Mouse (Mus musculus) forebrain, embryonic 14.5 days (tissue): ENCODE data around the gene Galnt10. TPM values are rescaled to one million over a fixed set of nuclear protein-coding genes. Genes with fewer than 3 reads are reported as not detected.

Source experiments
- ATAC-seq: fragments of 200-750 bp; cut with Nextera tagmentation; 2 replicates; pipeline ENCODE4 v1.8.0; 2017; ENCODE audit warnings: mild to moderate bottlenecking, moderate library complexity
- DNase-seq: peaks from one replicate; pipeline ENCODE4 v3.0.0-alpha.2; 2015; ENCODE audit warnings: low spot score
- H3K27ac ChIP-seq: fragments of 300-500 bp; sonication (generic); 2 replicates; pipeline ENCODE4 v1.5.1; 2014; ENCODE audit warnings: low read depth, mild to moderate bottlenecking, control low read depth, low read length, moderate library complexity
- H3K27me3 ChIP-seq: fragments of 300-500 bp; sonication (generic); replicated peaks from 2 replicates; pipeline ENCODE4 v1.6.1; 2014; ENCODE audit warnings: low read length, control low read depth, mixed read lengths; ENCODE audit not compliant: control insufficient read depth, insufficient read depth
- H3K36me3 ChIP-seq: fragments of 300-500 bp; sonication (generic); 2 replicates; pipeline ENCODE4 v1.6.1; 2014; ENCODE audit warnings: low read length, control low read depth; ENCODE audit not compliant: control insufficient read depth, insufficient read depth
- H3K4me1 ChIP-seq: fragments of 300-500 bp; sonication (generic); 2 replicates; pipeline ENCODE4 v1.6.1; 2014; ENCODE audit warnings: antibody characterized with exemption, low read length, control low read depth; ENCODE audit not compliant: control insufficient read depth, insufficient read depth
- H3K4me2 ChIP-seq: fragments of 300-500 bp; sonication (generic); 2 replicates; pipeline ENCODE4 v1.6.1; 2014; ENCODE audit warnings: mild to moderate bottlenecking, control low read depth, low read length
- H3K4me3 ChIP-seq: fragments of 300-500 bp; sonication (generic); 2 replicates; pipeline ENCODE4 v1.5.1; 2014; ENCODE audit warnings: low read depth, low read length, control low read depth
- H3K9ac ChIP-seq: fragments of 300-500 bp; sonication (generic); 2 replicates; pipeline ENCODE4 v1.6.1; 2014; ENCODE audit warnings: mild to moderate bottlenecking, low read length, control low read depth, moderate library complexity
- H3K9me3 ChIP-seq: fragments of 300-500 bp; sonication (generic); replicated peaks from 2 replicates; pipeline ENCODE4 v1.6.1; 2016; ENCODE audit warnings: low read length, control low read depth, mixed read lengths; ENCODE audit not compliant: control insufficient read depth
- WGBS: fragments of 180-500 bp; shearing (Covaris S2); extraction: QIAGEN DNeasy Blood & Tissue Kit; methylation state at CpG from one replicate; pipeline ENCODE4 v1.1.7; 2014; 5-methylcytosine and 5-hydroxymethylcytosine counted together
- polyA plus RNA-seq: library from polyadenylated mRNA; unstranded; fragments of >200 nt; fragmentation: Nextera tagmentation; extraction: Ambion mirVana; gene quantifications from 2 replicates; pipeline ENCODE4 v1.2.1, GENCODE M21; 2014

Gene Galnt10
- polyA plus RNA-seq, 1 experiment from 2014 or later: 6.1 TPM

GRCm38 (mm10) chr11:57685689-57686454 lies 40.6 kb downstream of the Galnt10 start:
- H3K9me3 ChIP-seq: no peaks in the 10 kb centered on the region
- H3K4me1 ChIP-seq: peaks cover 13% of the 10 kb centered on the region
- H3K27ac ChIP-seq: peak overlapping the region; percentile 58; the same call in 1 of the 2 replicates
- H3K4me3 ChIP-seq: no peak overlapping the region
- ATAC-seq (no peak), DNase-seq (peak; percentile 44)
- no peaks in the 10 kb centered on the region for H3K27me3 ChIP-seq
- no peak overlapping the region for H3K9ac ChIP-seq
- WGBS: 5% methylated on average over 10 of the region's 10 CpGs
- no peaks in the 10 kb centered on the region for H3K36me3 ChIP-seq
- no peak overlapping the region for H3K4me2 ChIP-seq

DNA sequence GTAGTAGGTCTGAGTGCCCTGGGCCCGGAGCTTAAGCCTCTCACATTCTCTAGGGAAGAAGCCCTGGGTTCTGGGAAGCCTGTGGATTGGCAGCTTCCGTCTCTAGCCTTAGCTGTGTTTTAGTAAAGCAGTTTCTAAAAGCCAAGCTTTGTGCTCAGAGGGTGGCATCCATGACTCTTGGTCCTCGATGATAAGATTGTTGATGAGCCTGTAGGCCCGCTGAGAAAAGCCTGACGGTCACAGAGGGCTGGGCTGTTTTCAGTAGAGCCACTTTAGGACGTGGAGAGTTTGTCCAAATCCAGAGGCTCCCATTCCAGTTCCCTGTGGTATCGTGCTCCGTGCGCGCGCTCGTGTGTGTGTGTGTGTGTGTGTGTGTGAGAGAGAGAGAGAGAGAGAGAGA lies 41.6 kb downstream of the Galnt10 start:
- no peak overlapping the region for H3K27ac ChIP-seq
- 80% methylated on average over 12 of the region's 12 CpGs for WGBS
- H3K4me3 ChIP-seq: no peak overlapping the region
- no peaks in the 10 kb centered on the region for H3K36me3 ChIP-seq
- H3K9me3 ChIP-seq: no peaks in the 10 kb centered on the region
- no peak overlapping the region for H3K9ac ChIP-seq
- H3K27me3 ChIP-seq: no peaks in the 10 kb centered on the region
- no peak overlapping the region for H3K4me2 ChIP-seq
- DNase-seq (no peak), ATAC-seq (no peak)
- H3K4me1 ChIP-seq: peaks cover 13% of the 10 kb centered on the region

GRCm38 (mm10) chr11:57687258-57687657 lies 42.0 kb downstream of the Galnt10 start:
- no peak for ATAC-seq
- no peaks in the 10 kb centered on the region for H3K27me3 ChIP-seq
- H3K36me3 ChIP-seq: no peaks in the 10 kb centered on the region
- DNase-seq: no peak
- no peak overlapping the region for H3K27ac ChIP-seq
- H3K9me3 ChIP-seq: no peaks in the 10 kb centered on the region
- WGBS: 94% methylated on average over 9 of the region's 9 CpGs
- peaks cover 9% of the 10 kb centered on the region for H3K4me1 ChIP-seq
- no peak overlapping the region for H3K4me2 ChIP-seq
- H3K9ac ChIP-seq: no peak overlapping the region
- H3K4me3 ChIP-seq: no peak overlapping the region

- Histone ChIP-seq H3K9ac (no peak overlapping the region), H3K27me3 (no peaks in the 10 kb centered on the region), H3K27ac (no peak overlapping the region), H3K4me3 (no peak overlapping the region), H3K4me2 (no peak overlapping the region), H3K36me3 (no peaks in the 10 kb centered on the region), H3K9me3 (no peaks in the 10 kb centered on the region), H3K4me1 (peaks cover 9% of the 10 kb centered on the region)
- DNase-seq: no peak
- ATAC-seq: no peak
- 91% methylated on average over 14 of the region's 14 CpGs for WGBS
Observed at GRCm38 (mm10) chr11:57688179-57688929, 43.1 kb downstream of the Galnt10 start.

DNA sequence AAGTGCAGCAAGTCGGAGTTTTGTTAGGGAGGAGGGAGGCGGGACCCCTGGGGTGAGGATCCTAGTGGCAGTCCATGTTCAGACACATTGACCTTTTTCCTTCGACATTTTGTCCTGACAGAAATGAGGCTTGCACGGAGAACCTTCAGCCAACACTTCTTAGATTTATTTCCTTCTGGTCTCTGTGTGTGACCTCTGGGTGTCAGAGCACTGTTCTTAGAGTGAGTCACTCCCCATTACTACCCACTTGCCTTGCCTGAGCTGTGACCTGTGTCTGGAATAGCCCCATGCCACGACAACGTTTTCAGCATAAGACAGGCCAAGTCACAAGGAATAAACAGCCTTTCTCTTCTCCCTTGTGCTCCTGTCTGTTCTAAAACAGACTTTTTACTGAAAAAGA lies 44.6 kb downstream of the Galnt10 start:
- Histone ChIP-seq H3K4me2 (no peak overlapping the region), H3K4me1 (peaks cover 7% of the 10 kb centered on the region), H3K27ac (no peak overlapping the region), H3K27me3 (no peaks in the 10 kb centered on the region), H3K4me3 (no peak overlapping the region), H3K9me3 (no peaks in the 10 kb centered on the region), H3K36me3 (no peaks in the 10 kb centered on the region), H3K9ac (no peak overlapping the region)
- WGBS: 83% methylated on average over 6 of the region's 6 CpGs
- ATAC-seq (no peak), DNase-seq (no peak)

- Histone ChIP-seq H3K36me3 (no peaks in the 10 kb centered on the region), H3K4me3 (no peak overlapping the region), H3K27me3 (no peaks in the 10 kb centered on the region), H3K9ac (no peak overlapping the region), H3K4me2 (no peak overlapping the region), H3K4me1 (no peaks in the 10 kb centered on the region; the same call in 1 of the 2 replicates), H3K27ac (no peak overlapping the region), H3K9me3 (no peaks in the 10 kb centered on the region)
- no peak for ATAC-seq
- 89% methylated on average over 5 of the region's 5 CpGs for WGBS
- DNase-seq: no peak
Observed at GRCm38 (mm10) chr11:57690836-57691235, 45.6 kb downstream of the Galnt10 start.

GRCm38 (mm10) chr11:57691939-57692338 lies 46.7 kb downstream of the Galnt10 start:
- no peak for DNase-seq
- Histone ChIP-seq H3K4me2 (no peak overlapping the region), H3K4me3 (no peak overlapping the region), H3K27me3 (no peaks in the 10 kb centered on the region), H3K9me3 (no peaks in the 10 kb centered on the region), H3K4me1 (peaks cover 10% of the 10 kb centered on the region), H3K36me3 (no peaks in the 10 kb centered on the region), H3K9ac (no peak overlapping the region), H3K27ac (no peak overlapping the region)
- no peak for ATAC-seq
- 88% methylated on average over 6 of the region's 6 CpGs for WGBS

- H3K36me3 ChIP-seq: no peaks in the 10 kb centered on the region
- DNase-seq (no peak), ATAC-seq (no peak)
- no peak overlapping the region for H3K9ac ChIP-seq
- no peak overlapping the region for H3K27ac ChIP-seq
- no peaks in the 10 kb centered on the region for H3K9me3 ChIP-seq
- H3K4me1 ChIP-seq: peaks cover 14% of the 10 kb centered on the region
- 77% methylated on average over 7 of the region's 7 CpGs for WGBS
- H3K27me3 ChIP-seq: no peaks in the 10 kb centered on the region
- H3K4me3 ChIP-seq: no peak overlapping the region
- no peak overlapping the region for H3K4me2 ChIP-seq
Observed at GRCm38 (mm10) chr11:57692726-57693125, 47.5 kb downstream of the Galnt10 start.

DNA sequence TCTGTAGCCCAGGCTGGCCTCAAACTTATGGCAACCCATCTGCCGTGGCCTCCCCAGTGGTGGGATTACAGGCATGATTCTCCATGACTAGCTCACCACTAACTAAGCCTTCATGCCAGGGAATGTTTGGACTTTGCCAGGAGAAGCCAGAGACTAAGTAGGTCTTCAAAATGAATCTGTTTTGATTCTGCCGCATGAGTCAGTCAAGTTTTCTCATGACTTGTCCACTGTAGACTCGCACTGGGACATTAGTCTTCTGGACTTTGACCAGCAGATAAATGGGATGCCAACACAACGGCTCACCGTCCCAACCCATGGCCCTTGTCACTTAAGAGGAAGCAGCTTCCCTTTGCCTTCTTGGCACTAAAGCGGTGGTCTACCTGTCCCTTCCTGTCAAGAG lies 49.2 kb downstream of the Galnt10 start:
- H3K4me2 ChIP-seq: no peak overlapping the region
- DNase-seq (no peak), ATAC-seq (no peak)
- H3K9me3 ChIP-seq: no peaks in the 10 kb centered on the region
- H3K4me3 ChIP-seq: no peak overlapping the region
- H3K27me3 ChIP-seq: no peaks in the 10 kb centered on the region
- no peak overlapping the region for H3K9ac ChIP-seq
- H3K27ac ChIP-seq: no peak overlapping the region
- H3K4me1 ChIP-seq: peaks cover 14% of the 10 kb centered on the region
- no peaks in the 10 kb centered on the region for H3K36me3 ChIP-seq
- WGBS: 92% methylated on average over 6 of the region's 6 CpGs
